Mouse (Mus musculus): ENCODE data around the gene Lcn4. TPM values are rescaled to one million over a fixed set of nuclear protein-coding genes. Genes with fewer than 3 reads are reported as not detected.

Lcn4 gene
- polyA plus RNA-seq, 1 experiment from 2014 or later = not detected

DNA sequence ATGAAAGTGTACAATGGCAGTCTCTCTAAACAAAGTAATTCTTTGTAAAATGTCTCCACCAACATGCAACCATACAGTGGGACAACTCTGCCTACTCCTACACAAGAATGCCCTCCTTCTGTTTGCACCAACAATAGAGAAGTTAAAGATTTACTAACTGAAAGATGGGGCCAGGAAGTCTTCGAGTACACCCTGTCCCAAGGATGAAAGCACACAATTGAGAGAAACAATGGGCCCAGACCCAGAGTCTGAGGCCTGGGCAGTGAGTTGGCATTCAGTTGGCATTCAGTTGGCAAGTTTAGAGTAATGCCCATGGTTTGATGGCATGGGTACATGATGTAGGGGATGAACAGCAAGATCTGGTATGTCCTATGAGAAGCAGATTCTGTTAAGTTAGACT is 16.4 kb downstream of the Lcn4 start:
- ATAC-seq = no peak
- no peak overlapping the region for H3K27ac ChIP-seq (ENCODE audit: low read length)
- H3K4me2 ChIP-seq (ENCODE audit: low read length) = no peak overlapping the region
- no peaks in the 10 kb centered on the region for H3K4me1 ChIP-seq (ENCODE audit: control insufficient read depth, insufficient read depth, low read length)
- H3K27me3 ChIP-seq (ENCODE audit: control insufficient read depth, insufficient read depth, low read depth, low read length) = no peaks in the 10 kb centered on the region
- no peaks in the 10 kb centered on the region for H3K36me3 ChIP-seq (ENCODE audit: control insufficient read depth, insufficient read depth, low read length)
- no peak overlapping the region for H3K9ac ChIP-seq (ENCODE audit: low read depth, low read length)
- 65% methylated on average over 1 of the region's 1 CpGs for WGBS
- H3K4me3 ChIP-seq (ENCODE audit: low read depth, low read length) = no peak overlapping the region
- no peaks in the 10 kb centered on the region for H3K9me3 ChIP-seq (replicated peaks; ENCODE audit: control insufficient read depth, low read length, poor library complexity, severe bottlenecking)

DNA sequence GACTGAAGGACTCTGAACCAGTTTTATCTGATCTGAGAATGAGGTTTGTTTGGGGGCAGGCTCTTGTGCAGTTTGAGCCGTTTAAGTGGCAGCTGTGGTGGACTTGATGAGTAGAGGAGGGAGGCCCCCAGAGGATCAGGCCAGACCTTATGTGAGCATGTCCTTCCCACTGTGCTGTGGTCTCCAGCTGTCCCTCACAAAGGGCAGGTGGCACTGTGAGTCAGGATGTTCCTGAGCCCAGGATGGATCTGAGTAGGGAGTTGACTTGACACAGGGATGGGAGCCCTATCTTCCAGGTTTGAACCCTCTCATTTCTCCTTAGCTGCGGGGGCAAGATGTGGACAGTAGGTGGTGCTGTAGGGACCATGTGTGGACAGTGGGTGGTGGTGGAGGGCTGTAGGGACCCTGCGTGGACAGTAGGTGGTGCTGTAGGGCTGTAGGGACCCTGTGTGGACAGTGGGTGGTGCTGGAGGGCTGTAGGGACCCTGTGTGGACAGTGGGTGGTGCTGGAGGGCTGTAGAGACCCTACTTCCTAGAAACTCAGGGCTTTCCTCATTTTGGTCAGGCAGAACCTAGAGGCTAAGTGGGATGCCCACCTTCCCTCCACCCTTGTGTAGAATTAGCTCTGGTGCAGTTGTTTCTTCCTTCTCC is 24.3 kb downstream of the Lcn4 start:
- no peaks in the 10 kb centered on the region for H3K4me1 ChIP-seq (ENCODE audit: control insufficient read depth, insufficient read depth, low read length)
- peak; percentile 95 for ATAC-seq
- no peaks in the 10 kb centered on the region for H3K9me3 ChIP-seq (replicated peaks; ENCODE audit: control insufficient read depth, low read length, poor library complexity, severe bottlenecking)
- WGBS = 31% methylated on average over 3 of the region's 3 CpGs
- no peak overlapping the region for H3K9ac ChIP-seq (ENCODE audit: low read depth, low read length)
- H3K27ac ChIP-seq (ENCODE audit: low read length) = no peak overlapping the region
- H3K27me3 ChIP-seq (ENCODE audit: control insufficient read depth, insufficient read depth, low read depth, low read length) = no peaks in the 10 kb centered on the region
- no peak overlapping the region for H3K4me2 ChIP-seq (ENCODE audit: low read length)
- H3K4me3 ChIP-seq (ENCODE audit: low read depth, low read length) = no peak overlapping the region
- no peaks in the 10 kb centered on the region for H3K36me3 ChIP-seq (ENCODE audit: control insufficient read depth, insufficient read depth, low read length)

DNA sequence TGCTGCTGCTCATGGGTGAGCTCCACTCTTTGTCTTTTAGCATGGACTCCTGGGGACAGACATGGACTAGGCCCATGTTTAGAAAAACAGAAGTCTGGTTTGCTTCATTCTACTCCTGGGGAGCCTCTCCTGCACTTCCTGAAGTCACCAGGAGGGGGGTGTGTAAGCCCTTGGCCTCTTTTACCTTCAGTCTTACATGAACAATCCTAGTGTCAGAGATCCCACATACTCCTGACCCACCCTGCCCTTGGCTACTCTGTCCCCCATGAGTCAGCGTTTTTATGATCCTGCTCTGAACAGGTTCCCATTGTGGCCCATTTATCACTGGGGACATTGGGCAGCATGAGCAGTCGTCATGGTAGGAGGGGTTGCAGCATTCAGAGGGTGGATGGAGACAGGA is 27.1 kb downstream of the Lcn4 start:
- Histone ChIP-seq H3K4me2 (ENCODE audit: low read length) (no peak overlapping the region), H3K27ac (ENCODE audit: low read length) (no peak overlapping the region), H3K4me1 (ENCODE audit: control insufficient read depth, insufficient read depth, low read length) (peaks cover 5% of the 10 kb centered on the region), H3K27me3 (ENCODE audit: control insufficient read depth, insufficient read depth, low read depth, low read length) (no peaks in the 10 kb centered on the region), H3K4me3 (ENCODE audit: low read depth, low read length) (no peak overlapping the region), H3K9ac (ENCODE audit: low read depth, low read length) (no peak overlapping the region), H3K9me3 (replicated peaks; ENCODE audit: control insufficient read depth, low read length, poor library complexity, severe bottlenecking) (no peaks in the 10 kb centered on the region), H3K36me3 (ENCODE audit: control insufficient read depth, insufficient read depth, low read length) (no peaks in the 10 kb centered on the region)
- WGBS = 54% methylated on average over 2 of the region's 2 CpGs
- ATAC-seq = no peak

DNA sequence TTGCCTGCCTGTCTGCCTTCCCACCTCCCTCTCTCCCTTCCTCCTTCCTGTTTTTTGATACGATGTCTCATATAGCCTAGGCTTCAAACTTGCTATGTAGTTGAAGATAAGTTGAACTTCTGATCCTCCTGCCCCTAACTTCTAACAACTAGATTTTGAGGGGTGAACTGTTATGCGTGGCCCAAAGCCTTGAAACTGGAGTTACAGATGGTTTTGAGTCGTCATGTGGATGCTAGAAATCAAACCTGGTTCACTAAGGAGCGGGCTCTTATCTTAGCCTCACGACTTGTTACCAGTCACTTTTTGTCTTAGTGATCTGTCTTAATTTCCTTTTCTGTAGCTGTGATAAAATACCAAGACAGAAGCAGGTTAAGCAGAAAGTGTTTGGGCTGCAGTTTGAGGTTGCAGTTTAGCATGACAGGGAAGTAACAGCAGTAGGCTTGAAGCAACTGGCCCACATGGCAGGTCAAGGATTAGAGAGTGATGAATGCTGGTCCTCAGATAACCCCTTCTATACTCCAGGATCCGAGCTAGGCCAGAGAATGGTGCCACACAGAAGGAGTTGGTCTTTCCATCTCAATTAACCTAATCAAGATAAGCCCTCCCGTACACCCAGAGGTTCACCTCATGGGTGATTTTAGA is 30.0 kb downstream of the Lcn4 start:
- 78% methylated on average over 7 of the region's 7 CpGs for WGBS
- Histone ChIP-seq H3K9me3 (replicated peaks; ENCODE audit: control insufficient read depth, low read length, poor library complexity, severe bottlenecking) (no peaks in the 10 kb centered on the region), H3K27ac (ENCODE audit: low read length) (no peak overlapping the region), H3K36me3 (ENCODE audit: control insufficient read depth, insufficient read depth, low read length) (peaks cover 14% of the 10 kb centered on the region), H3K9ac (ENCODE audit: low read depth, low read length) (no peak overlapping the region), H3K4me1 (ENCODE audit: control insufficient read depth, insufficient read depth, low read length) (peaks cover 25% of the 10 kb centered on the region), H3K4me3 (ENCODE audit: low read depth, low read length) (no peak overlapping the region), H3K27me3 (ENCODE audit: control insufficient read depth, insufficient read depth, low read depth, low read length) (no peaks in the 10 kb centered on the region), H3K4me2 (ENCODE audit: low read length) (no peak overlapping the region)
- no peak for ATAC-seq

DNA sequence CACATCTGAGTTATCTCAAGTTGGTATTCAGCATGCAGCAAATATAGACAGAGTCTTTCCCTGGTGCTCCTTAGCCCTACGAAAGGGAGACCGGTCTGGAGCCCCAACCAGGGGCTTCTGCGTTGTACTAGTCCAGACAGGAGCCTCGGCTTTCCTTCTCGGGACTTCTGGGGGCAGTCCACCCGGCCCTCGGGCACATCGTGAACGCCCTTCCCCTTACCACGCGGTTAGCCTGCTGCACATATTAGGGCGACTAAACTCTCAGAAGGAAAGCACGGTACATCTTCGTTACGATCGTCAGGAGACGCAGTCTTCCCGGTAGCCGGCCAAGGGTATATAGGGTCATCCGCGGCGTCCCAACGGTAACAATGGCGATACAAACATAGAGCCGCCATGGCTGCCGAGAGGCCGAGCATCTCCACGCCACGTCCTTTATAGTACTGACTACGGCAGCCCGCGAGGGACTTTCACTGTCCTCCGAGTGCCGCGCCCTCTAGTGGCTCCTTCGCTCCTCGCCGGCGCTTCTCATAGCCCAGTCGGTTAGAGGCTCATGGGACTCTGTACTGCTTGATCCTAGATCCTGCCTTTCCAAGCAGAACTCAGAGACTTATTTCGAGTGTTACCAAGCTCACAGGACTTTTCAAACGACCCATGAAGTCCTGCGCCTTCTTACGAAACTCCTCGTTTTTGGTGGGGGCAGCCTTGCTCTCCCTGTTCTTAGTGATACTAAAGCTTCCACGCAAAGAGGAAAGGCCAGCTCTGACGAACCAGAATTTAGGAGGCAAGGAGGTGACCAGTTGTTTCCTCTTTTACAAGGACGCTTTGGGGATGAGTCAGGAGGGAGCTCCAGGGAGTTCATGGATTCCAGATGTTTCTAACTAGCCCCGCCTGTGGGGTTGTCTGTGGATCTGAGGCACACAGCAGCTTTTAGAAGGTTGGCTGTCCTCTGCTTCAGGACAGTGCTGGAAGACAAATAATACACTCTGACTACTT is 30.9 kb downstream of the Lcn4 start:
- Histone ChIP-seq H3K36me3 (ENCODE audit: control insufficient read depth, insufficient read depth, low read length) (peaks cover 22% of the 10 kb centered on the region), H3K9ac (ENCODE audit: low read depth, low read length) (peak overlapping the region; percentile 81), H3K27ac (ENCODE audit: low read length) (peak overlapping the region; percentile 83), H3K27me3 (ENCODE audit: control insufficient read depth, insufficient read depth, low read depth, low read length) (no peaks in the 10 kb centered on the region), H3K9me3 (replicated peaks; ENCODE audit: control insufficient read depth, low read length, poor library complexity, severe bottlenecking) (no peaks in the 10 kb centered on the region), H3K4me1 (ENCODE audit: control insufficient read depth, insufficient read depth, low read length) (peaks cover 25% of the 10 kb centered on the region), H3K4me3 (ENCODE audit: low read depth, low read length) (peak overlapping the region; percentile 75), H3K4me2 (ENCODE audit: low read length) (peak overlapping the region; percentile 77)
- peak; percentile 76 for ATAC-seq
- WGBS = 5% methylated on average over 49 of the region's 49 CpGs

DNA sequence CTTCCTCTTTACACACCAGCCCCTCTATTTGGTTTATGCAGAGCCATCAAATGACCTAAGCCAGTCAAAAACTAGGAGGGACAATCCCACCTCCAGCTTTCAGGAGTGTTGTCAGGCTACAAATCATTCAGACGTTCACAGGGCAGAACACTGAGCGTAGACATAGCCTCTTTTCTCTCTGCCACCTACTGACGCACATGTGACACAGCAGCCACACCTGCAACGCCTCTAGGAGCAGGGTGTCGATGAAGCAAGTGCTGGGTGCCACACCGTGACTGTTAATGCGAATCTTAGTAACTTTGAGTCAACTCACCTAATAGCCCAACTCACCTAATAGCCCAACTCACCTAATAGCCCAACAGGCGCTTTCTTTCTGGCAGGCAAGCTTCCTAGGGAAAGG is 32.0 kb downstream of the Lcn4 start:
- WGBS = 4% methylated on average over 8 of the region's 8 CpGs
- Histone ChIP-seq H3K4me3 (ENCODE audit: low read depth, low read length) (peak overlapping the region; percentile 75), H3K27me3 (ENCODE audit: control insufficient read depth, insufficient read depth, low read depth, low read length) (no peaks in the 10 kb centered on the region), H3K9ac (ENCODE audit: low read depth, low read length) (peak overlapping the region; percentile 47), H3K36me3 (ENCODE audit: control insufficient read depth, insufficient read depth, low read length) (peaks cover 22% of the 10 kb centered on the region), H3K4me2 (ENCODE audit: low read length) (peak overlapping the region; percentile 77), H3K27ac (ENCODE audit: low read length) (peak overlapping the region; percentile 13), H3K4me1 (ENCODE audit: control insufficient read depth, insufficient read depth, low read length) (peaks cover 30% of the 10 kb centered on the region), H3K9me3 (replicated peaks; ENCODE audit: control insufficient read depth, low read length, poor library complexity, severe bottlenecking) (no peaks in the 10 kb centered on the region)
- peak; percentile 44; the same call in 1 of the 2 replicates for ATAC-seq

DNA sequence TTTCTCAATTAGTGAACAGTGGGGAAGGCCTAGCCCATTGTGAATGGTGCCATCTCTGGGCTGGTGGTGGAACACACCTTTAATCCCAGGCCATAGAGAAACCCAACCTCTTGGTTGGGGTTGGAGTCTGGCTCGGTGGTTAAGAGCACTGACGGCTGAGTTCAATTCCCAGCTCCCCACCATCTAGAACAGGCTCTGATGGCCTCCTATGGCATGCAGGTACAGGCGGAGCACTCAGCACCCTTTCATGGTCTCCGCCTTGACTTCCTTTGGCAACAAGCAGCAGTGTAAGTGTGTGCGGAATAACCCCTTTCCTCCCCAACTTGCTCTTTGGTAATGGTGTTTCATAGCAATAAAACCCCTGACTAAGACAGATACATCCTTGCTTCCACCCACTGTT is 32.5 kb downstream of the Lcn4 start:
- H3K27ac ChIP-seq (ENCODE audit: low read length) = peak overlapping the region; percentile 13
- peak overlapping the region; percentile 77 for H3K4me2 ChIP-seq (ENCODE audit: low read length)
- peak overlapping the region; percentile 75 for H3K4me3 ChIP-seq (ENCODE audit: low read depth, low read length)
- no peak for ATAC-seq
- H3K27me3 ChIP-seq (ENCODE audit: control insufficient read depth, insufficient read depth, low read depth, low read length) = no peaks in the 10 kb centered on the region
- H3K36me3 ChIP-seq (ENCODE audit: control insufficient read depth, insufficient read depth, low read length) = peaks cover 22% of the 10 kb centered on the region
- H3K4me1 ChIP-seq (ENCODE audit: control insufficient read depth, insufficient read depth, low read length) = peaks cover 34% of the 10 kb centered on the region
- 75% methylated on average over 5 of the region's 5 CpGs for WGBS
- H3K9me3 ChIP-seq (replicated peaks; ENCODE audit: control insufficient read depth, low read length, poor library complexity, severe bottlenecking) = no peaks in the 10 kb centered on the region
- peak overlapping the region; percentile 47 for H3K9ac ChIP-seq (ENCODE audit: low read depth, low read length)

DNA sequence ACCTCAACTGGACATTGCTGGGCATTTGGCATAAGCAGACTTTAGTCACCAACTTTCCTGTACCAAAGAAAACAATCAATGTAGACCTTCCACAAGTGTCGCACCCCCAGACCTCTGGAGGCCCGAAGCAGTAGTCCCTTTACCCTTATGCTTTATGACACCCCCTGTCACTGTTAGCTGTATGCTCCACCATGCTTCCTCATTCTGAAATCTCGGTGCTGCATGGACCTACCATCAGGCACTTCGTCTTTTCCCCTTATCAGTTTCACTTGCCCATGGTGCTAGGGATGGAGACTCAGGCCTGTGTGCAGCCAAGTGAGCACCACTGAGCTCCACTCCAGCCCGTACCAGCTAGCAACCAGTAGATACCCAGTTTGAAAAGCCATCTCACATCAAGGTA is 33.0 kb downstream of the Lcn4 start:
- H3K9me3 ChIP-seq (replicated peaks; ENCODE audit: control insufficient read depth, low read length, poor library complexity, severe bottlenecking) = no peaks in the 10 kb centered on the region
- H3K27me3 ChIP-seq (ENCODE audit: control insufficient read depth, insufficient read depth, low read depth, low read length) = no peaks in the 10 kb centered on the region
- 90% methylated on average over 5 of the region's 5 CpGs for WGBS
- H3K27ac ChIP-seq (ENCODE audit: low read length) = no peak overlapping the region
- no peak for ATAC-seq
- H3K9ac ChIP-seq (ENCODE audit: low read depth, low read length) = peak overlapping the region; percentile 47; the same call in 1 of the 2 replicates
- peak overlapping the region; percentile 75; the same call in 1 of the 2 replicates for H3K4me3 ChIP-seq (ENCODE audit: low read depth, low read length)
- H3K4me2 ChIP-seq (ENCODE audit: low read length) = peak overlapping the region; percentile 77
- peaks cover 22% of the 10 kb centered on the region for H3K36me3 ChIP-seq (ENCODE audit: control insufficient read depth, insufficient read depth, low read length)
- H3K4me1 ChIP-seq (ENCODE audit: control insufficient read depth, insufficient read depth, low read length) = peaks cover 37% of the 10 kb centered on the region
